In the genomic region with DNA sequence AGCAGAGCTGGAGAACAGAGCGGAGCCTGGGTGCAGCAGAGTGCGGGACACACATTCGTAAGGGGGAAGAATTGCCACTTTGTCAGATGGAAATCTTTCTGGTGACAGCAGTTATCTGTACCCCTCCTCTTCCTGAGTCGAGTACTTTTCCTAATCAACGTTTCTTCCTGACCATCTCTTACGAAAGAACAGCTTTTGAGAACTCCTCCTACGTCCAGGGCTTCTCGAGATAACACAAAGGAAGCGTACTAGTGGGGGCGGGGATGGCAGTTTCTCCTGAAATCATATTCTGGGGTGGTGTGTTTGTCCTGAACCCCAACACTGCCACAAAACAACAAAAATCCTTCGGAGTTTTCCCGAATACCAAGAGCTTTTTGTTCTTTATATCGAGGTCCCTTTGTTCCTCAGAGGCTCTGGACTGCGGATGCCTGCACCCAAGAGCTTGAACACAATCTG, we compare ENCODE assay signal across 12 mouse cellular contexts. TPM values are rescaled to one million over a fixed set of nuclear protein-coding genes. Genes with fewer than 3 reads are reported as not detected.
DNase-seq lines count a peak whose midpoint lies in the region; ATAC-seq and TF ChIP-seq lines count a peak whose summit lies in the region.
"Had no signal": no experiment of that assay in that cellular context is flagged by ENCODE, and none has a peak within 500 bp of the region (broad histone marks: within the 10 kb centered on the region; RNA-seq: fewer than 3 reads in every experiment).

A gene (minus strand): TSS at position 51 of the 456 bp plus-strand sequence.

- no peak for ATAC-seq in kidney, embryonic 16.5 days (ENCODE audit: low FRiP score, low TSS enrichment)
- ATAC-seq: forebrain, embryonic 13.5 days had no signal

- H3K4me3 ChIP-seq in kidney, embryonic 16.5 days (ENCODE audit: low read length): peak within 1 kb of the TSS; percentile 14; the same call in 1 of the 2 replicates
- peak within 1 kb of the TSS; percentile 42 to 46 for H3K4me3 ChIP-seq in MEL (ENCODE audit: control insufficient read depth in 1 of 2, insufficient read depth in 1 of 2, low read depth in 2 of 2, low read length in 2 of 2)
- H3K4me3 ChIP-seq in bone marrow, adult 2 months (replicated peaks; ENCODE audit: control insufficient read depth, low read depth, low read length): peak within 1 kb of the TSS; percentile 76
- H3K4me3 ChIP-seq: forebrain, embryonic 13.5 days; neural tube, embryonic 12.5 days had no signal

- H3K9me3 ChIP-seq in kidney, embryonic 16.5 days (ENCODE audit: low read length): no peaks in the 10 kb centered on the region
- H3K9me3 ChIP-seq in MEL (replicated peaks; ENCODE audit: insufficient read depth, low read length): no peaks in the 10 kb centered on the region
- H3K9me3 ChIP-seq: forebrain, embryonic 13.5 days; neural tube, embryonic 12.5 days had no signal

- H3K36me3 ChIP-seq in kidney, embryonic 16.5 days (ENCODE audit: insufficient read depth, low read length): no peaks in the 10 kb centered on the region
- peaks cover 0 to 24% of the 10 kb centered on the region in 2 experiments; a peak in 2 of 4 replicates for H3K36me3 ChIP-seq in MEL (ENCODE audit: control insufficient read depth in 1 of 2, insufficient read depth in 2 of 2, low read length in 2 of 2)
- H3K36me3 ChIP-seq: neural tube, embryonic 12.5 days had no signal

- no peak for TF ChIP-seq CTCF in MEL (IDR thresholded peaks at IDR 0.05 in 2 of 3, conservative IDR thresholded peaks at IDR 0.05 in 1 of 3; ENCODE audit: control insufficient read depth in 1 of 3, insufficient read depth in 1 of 3, low read depth in 2 of 3, low read length in 3 of 3, poor library complexity in 1 of 3, severe bottlenecking in 1 of 3)
- TF ChIP-seq CTCF in bone marrow, adult 2 months (IDR thresholded peaks at IDR 0.05; ENCODE audit: control insufficient read depth, insufficient read depth, low read length): no peak

- no peaks in the 10 kb centered on the region for H3K27me3 ChIP-seq in kidney, embryonic 16.5 days (ENCODE audit: insufficient read depth, low read length)
- no peaks in the 10 kb centered on the region for H3K27me3 ChIP-seq in MEL (ENCODE audit: control insufficient read depth in 1 of 2, insufficient read depth in 2 of 2, low read length in 2 of 2)
- H3K27me3 ChIP-seq: forebrain, embryonic 13.5 days; neural tube, embryonic 12.5 days had no signal

- TF ChIP-seq POLR2A in MEL (IDR thresholded peaks at IDR 0.05; ENCODE audit: control insufficient read depth in 1 of 2, insufficient read depth in 1 of 2, low read depth in 1 of 2, low read length in 2 of 2, poor library complexity in 1 of 2): no peak
- no peak for TF ChIP-seq POLR2A in bone marrow, adult 2 months (IDR thresholded peaks at IDR 0.05; ENCODE audit: borderline replicate concordance, control insufficient read depth, low read depth, low read length)

- no peak within 1 kb of the TSS for H3K27ac ChIP-seq in kidney, embryonic 16.5 days (ENCODE audit: low read length)
- peak within 1 kb of the TSS; percentile 60 for H3K27ac ChIP-seq in MEL (ENCODE audit: control insufficient read depth, low read depth, low read length)
- peak within 1 kb of the TSS; percentile 89 for H3K27ac ChIP-seq in bone marrow, adult 2 months (ENCODE audit: control insufficient read depth, insufficient read depth, low read depth, low read length, poor library complexity)
- H3K27ac ChIP-seq: forebrain, embryonic 13.5 days; neural tube, embryonic 12.5 days had no signal

- no peaks in the 10 kb centered on the region for H3K79me2 ChIP-seq in MEL (ENCODE audit: control insufficient read depth, insufficient read depth, low read length, poor library complexity)

- no peak for DNase-seq in kidney, adult 8-10 months
- DNase-seq in MEL (ENCODE audit: low read depth, low spot score): peak; percentile 50
- peak; percentile 57 for DNase-seq in lung, postnatal 36 days
- no peak for DNase-seq in gastrocnemius, postnatal 25 days
- no peak for DNase-seq in retina, embryonic 14.5 days (ENCODE audit: low spot score)
- DNase-seq: cerebellum, postnatal 14 days; lung, embryonic 14.5 days; thymus, postnatal 4 days had no signal

- no peak within 1 kb of the TSS for H3K4me2 ChIP-seq in kidney, embryonic 16.5 days (replicated peaks; ENCODE audit: low read depth, low read length)
- H3K4me2 ChIP-seq: forebrain, embryonic 13.5 days; lung, embryonic 14.5 days; neural tube, embryonic 12.5 days had no signal

- peaks cover 6% of the 10 kb centered on the region; the same call in 1 of the 2 replicates for H3K4me1 ChIP-seq in kidney, embryonic 16.5 days (ENCODE audit: insufficient read depth, low read length)
- H3K4me1 ChIP-seq in MEL (ENCODE audit: control insufficient read depth in 1 of 2, insufficient read depth in 2 of 2, low read length in 2 of 2): peaks cover 2 to 34% of the 10 kb centered on the region in 2 experiments
- H3K4me1 ChIP-seq in bone marrow, adult 2 months (ENCODE audit: control insufficient read depth, insufficient read depth, low read length): peaks cover 4% of the 10 kb centered on the region; the same call in 1 of the 2 replicates
- H3K4me1 ChIP-seq: neural tube, embryonic 12.5 days had no signal

- TF ChIP-seq EP300 in MEL (IDR thresholded peaks at IDR 0.05; ENCODE audit: low read depth in 1 of 2, low read length in 2 of 2): peak; percentile 73 to 84

- no peak within 1 kb of the TSS; the same call in 1 of the 2 replicates for H3K9ac ChIP-seq in kidney, embryonic 16.5 days (replicated peaks; ENCODE audit: low read length)
- H3K9ac ChIP-seq in MEL (ENCODE audit: control insufficient read depth, low read depth, low read length, poor library complexity, severe bottlenecking): peak within 1 kb of the TSS; percentile 38
- H3K9ac ChIP-seq: forebrain, embryonic 13.5 days; lung, embryonic 14.5 days; neural tube, embryonic 12.5 days had no signal

- no peak for TF ChIP-seq RAD21 in MEL (IDR thresholded peaks at IDR 0.05; ENCODE audit: low read depth, low read length)

- WGBS in kidney, embryonic 16.5 days: 73% methylated on average over 14 of the region's 14 CpGs
- WGBS in bone marrow, adult 2 months: 29% methylated on average over 14 of the region's 14 CpGs

TF ChIP-seq in MEL, 35 proteins besides CTCF, POLR2A, EP300 and RAD21:
- no peak for TF ChIP-seq MYC (IDR thresholded peaks at IDR 0.05; ENCODE audit: low read depth, low read length)
- TF ChIP-seq CHD1 (IDR thresholded peaks at IDR 0.05; ENCODE audit: low read depth, low read length): no peak
- peak; percentile 67 for TF ChIP-seq CHD2 (IDR thresholded peaks at IDR 0.05; ENCODE audit: low read length)
- no peak for TF ChIP-seq UBTF (IDR thresholded peaks at IDR 0.05; ENCODE audit: borderline replicate concordance, insufficient read depth, low read depth, low read length)
- 0 out of 2 replicates have a peak, but pooled peaks have one; percentile 35 for TF ChIP-seq MYB (IDR thresholded peaks at IDR 0.05; ENCODE audit: low read depth, low read length)
- no peak for TF ChIP-seq POLR2AphosphoS5 (IDR thresholded peaks at IDR 0.05; ENCODE audit: borderline replicate concordance, low read depth, low read length)
- TF ChIP-seq SIN3A (IDR thresholded peaks at IDR 0.05; ENCODE audit: low read length): no peak; the same call in 1 of the 2 replicates
- 0 out of 2 replicates have a peak, but pooled peaks have one; percentile 10 for TF ChIP-seq HCFC1 (IDR thresholded peaks at IDR 0.05; ENCODE audit: low read depth, low read length)
- TF ChIP-seq NRF1 (IDR thresholded peaks at IDR 0.05; ENCODE audit: insufficient read depth, low read depth, low read length, poor library complexity, severe bottlenecking): no peak
- TF ChIP-seq GATA1 (IDR thresholded peaks at IDR 0.05; ENCODE audit: low read depth, low read length): peak; percentile 76
- peak; percentile 30; the same call in 1 of the 2 replicates for TF ChIP-seq ELF1 (IDR thresholded peaks at IDR 0.05; ENCODE audit: low read depth, low read length)
- TF ChIP-seq ZKSCAN1 (IDR thresholded peaks at IDR 0.05; ENCODE audit: low read depth, low read length): no peak
- no peak for TF ChIP-seq SMC3 (IDR thresholded peaks at IDR 0.05; ENCODE audit: low read depth, low read length)
- TF ChIP-seq MEF2A (IDR thresholded peaks at IDR 0.05; ENCODE audit: extremely low read depth, insufficient replicate concordance, low read depth, low read length, poor library complexity, severe bottlenecking): no peak
- peak; percentile 63 for TF ChIP-seq ETS1 (IDR thresholded peaks at IDR 0.05; ENCODE audit: low read depth, low read length)
- peak; percentile 81 for TF ChIP-seq RCOR1 (IDR thresholded peaks at IDR 0.05; ENCODE audit: low read depth, low read length)
- TF ChIP-seq TCF12 (IDR thresholded peaks at IDR 0.05; ENCODE audit: low read depth, low read length): peak; percentile 66
- TF ChIP-seq GABPA (IDR thresholded peaks at IDR 0.05; ENCODE audit: low read depth, low read length): no peak
- no peak for TF ChIP-seq USF1 (IDR thresholded peaks at IDR 0.05; ENCODE audit: low read depth, low read length)
- no peak for TF ChIP-seq MAFK (IDR thresholded peaks at IDR 0.05; ENCODE audit: borderline replicate concordance, low read depth, low read length)
- peak; percentile 24; the same call in 1 of the 2 replicates for TF ChIP-seq BHLHE40 (IDR thresholded peaks at IDR 0.05; ENCODE audit: borderline replicate concordance, low read depth, low read length)

RNA-seq across cellular contexts. Expression of the gene that starts here (rescaled TPM):
- 126 and 129 TPM in 2 replicates for polyA plus RNA-seq in kidney, embryonic 16.5 days (2015; fragmentation: Nextera tagmentation; extraction: Ambion mirVana)
- 2.2 and 2.8 TPM in 2 replicates for total RNA-seq in MEL (2012; rRNA removed)
- 1 to 10 TPM in 1 of 2 experiments, not detected in 1; 5.5 TPM for polyA plus RNA-seq in MEL (2012; ENCODE audit: insufficient read depth in 1 of 2, insufficient read length in 2 of 2, low read depth in 1 of 2, low replicate concordance in 2 of 2, missing spikeins in 1 of 2)
- polyA plus RNA-seq in bone marrow, adult 2 months (2011; ENCODE audit: insufficient read depth, insufficient read length, low replicate concordance, missing spikeins): 14.8 and 39.7 TPM in 2 replicates
- total RNA-seq in gastrocnemius, postnatal 25 days (2021): 1 to 10 TPM in 1 of 2 experiments, under 1 TPM in 1; 0.13 to 1.3 TPM

Comparison
In these comparisons a context has a peak if more than half of its experiments do, and no peak if none do; other contexts are left out.
1. H3K4me3 ChIP-seq: peak in every context shown above with its lines; median percentile 76 in bone marrow, adult 2 months; 44 in MEL; 14 in kidney, embryonic 16.5 days.
2. DNase-seq: peak in MEL (single experiment) and lung, postnatal 36 days (single experiment); none in kidney, adult 8-10 months (0 of 2), gastrocnemius, postnatal 25 days (single experiment) and retina, embryonic 14.5 days (single experiment).